Mouse (Mus musculus) liver, embryonic 14.5 days (tissue): Measurements from ENCODE around the gene Rfx3. TPM values are rescaled to one million over a fixed set of nuclear protein-coding genes. Genes with fewer than 3 reads are reported as not detected.
A peak's percentile ranks its signal among the peaks of the same experiment; 100 is the strongest.

Source experiments
- ATAC-seq: fragments of 200-750 bp; cut with Nextera tagmentation; 2 replicates; pipeline ENCODE4 v1.8.0; 2017; ENCODE audit warnings: moderate number of reproducible peaks, mild to moderate bottlenecking, moderate library complexity; ENCODE audit not compliant: insufficient read depth
- DNase-seq, 3 experiments: peaks; one replicate each; pipeline ENCODE4 v3.0.0-alpha.2; 2012 to 2013; ENCODE audit warnings: low read depth in 3 of 3, low spot score in 3 of 3
- H3K27ac ChIP-seq: fragments of 300-500 bp; sonication (generic); 2 replicates; pipeline ENCODE4 v1.5.1; 2014; ENCODE audit warnings: moderate library complexity, mild to moderate bottlenecking, control low read depth, inconsistent platforms
- H3K27me3 ChIP-seq: fragments of 300-500 bp; sonication (generic); 2 replicates; pipeline ENCODE4 v1.6.1; 2014; ENCODE audit warnings: mild to moderate bottlenecking, low read length, moderate library complexity; ENCODE audit not compliant: control insufficient read depth, insufficient read depth
- H3K36me3 ChIP-seq: fragments of 300-500 bp; sonication (generic); replicated peaks from 2 replicates; pipeline ENCODE4 v1.6.1; 2014; ENCODE audit warnings: low read depth; ENCODE audit not compliant: control insufficient read depth, insufficient read depth
- H3K4me1 ChIP-seq, 2 experiments: fragments of 200-500 bp in 1 of 2; fragments of 300-500 bp in 1 of 2; sonication (generic) in 1 of 2; replicated peaks; 2 replicates each; pipeline ENCODE4 v1.6.1; 2012 to 2014; ENCODE audit warnings: antibody characterized with exemption in 1 of 2, inconsistent platforms in 1 of 2, low read length in 1 of 2; ENCODE audit not compliant: control insufficient read depth in 2 of 2, insufficient read depth in 2 of 2
- H3K4me2 ChIP-seq: fragments of 300-500 bp; sonication (generic); 2 replicates; pipeline ENCODE4 v1.6.1; 2014; ENCODE audit warnings: low read depth, mild to moderate bottlenecking, control low read depth, moderate library complexity
- H3K4me3 ChIP-seq, 2 experiments: fragments of 200-500 bp in 1 of 2; fragments of 300-500 bp in 1 of 2; sonication (generic) in 1 of 2; 2 replicates each; pipeline ENCODE4 v1.5.1; 2012 to 2014; ENCODE audit warnings: low read depth in 2 of 2, low read length in 2 of 2, mild to moderate bottlenecking in 2 of 2, control low read depth in 1 of 2, inconsistent platforms in 1 of 2, moderate library complexity in 1 of 2; ENCODE audit not compliant: insufficient read depth in 1 of 2
- H3K9ac ChIP-seq: fragments of 300-500 bp; sonication (generic); replicated peaks from 2 replicates; pipeline ENCODE4 v1.6.1; 2014; ENCODE audit warnings: mild to moderate bottlenecking, control low read depth, moderate library complexity
- H3K9me3 ChIP-seq: fragments of 300-500 bp; sonication (generic); 2 replicates; pipeline ENCODE4 v1.6.1; 2016; ENCODE audit warnings: low read length, mixed read lengths; ENCODE audit not compliant: control insufficient read depth
- CTCF ChIP-seq: IDR thresholded peaks from 2 replicates; pipeline ENCODE4 v1.5.1; 2016; ENCODE audit warnings: antibody characterized with exemption, low read depth, control low read depth
- EP300 ChIP-seq: IDR thresholded peaks from 2 replicates; pipeline ENCODE4 v1.6.1; 2016; ENCODE audit warnings: antibody characterized with exemption, low read depth
- WGBS: fragments of 180-500 bp; shearing (Covaris S2); extraction: QIAGEN DNeasy Blood & Tissue Kit; methylation state at CpG from one replicate; pipeline ENCODE4 v1.1.7; 2014; ENCODE audit not compliant: insufficient replicate concordance; 5-methylcytosine and 5-hydroxymethylcytosine counted together
- polyA plus RNA-seq, 2 experiments: library from polyadenylated mRNA; depleted of rRNA in 1 of 2; stranded (reverse) in 1 of 2; unstranded in 1 of 2; fragments of >200 nt; fragmentation: Nextera tagmentation in 1 of 2; extraction: Ambion mirVana in 1 of 2; gene quantifications; 2 replicates each; pipeline versions ENCODE4 v1.2.1 to v1.2.3; 2012 to 2014

Gene Rfx3
- polyA plus RNA-seq, 2 experiments, result 0.78 to 1.5 TPM

- no peak overlapping the region for H3K9ac ChIP-seq
Measured at GRCm38 (mm10) chr19:27902601-27903000, 108.4 kb downstream of the Rfx3 start.

GRCm38 (mm10) chr19:27901693-27902092 lies 109.3 kb downstream of the Rfx3 start:
- 76% methylated on average over 6 of the region's 6 CpGs for WGBS
- Histone ChIP-seq H3K9ac (no peak overlapping the region), H3K27me3 (no peaks in the 10 kb centered on the region), H3K36me3 (no peaks in the 10 kb centered on the region), H3K27ac (no peak overlapping the region), H3K9me3 (no peaks in the 10 kb centered on the region), H3K4me3 (no peak overlapping the region), H3K4me2 (no peak overlapping the region), H3K4me1 (peaks cover 16 to 21% of the 10 kb centered on the region in 2 experiments)
- TF ChIP-seq CTCF (no peak), EP300 (no peak)
- DNase-seq (no peak), ATAC-seq (no peak)

More at GRCm38 (mm10) chr19:27902601-27903000, 108.4 kb downstream of the Rfx3 start:
- H3K4me2 ChIP-seq, result no peak overlapping the region
- no peak overlapping the region for H3K27ac ChIP-seq
- H3K36me3 ChIP-seq, result no peaks in the 10 kb centered on the region
- no peak for TF ChIP-seq EP300
- TF ChIP-seq CTCF, result no peak
- 74% methylated on average over 9 of the region's 9 CpGs for WGBS
- peaks cover 16 to 26% of the 10 kb centered on the region in 2 experiments for H3K4me1 ChIP-seq
- ATAC-seq (no peak), DNase-seq (no peak)
- H3K4me3 ChIP-seq, result no peak overlapping the region
- H3K27me3 ChIP-seq, result no peaks in the 10 kb centered on the region
- H3K9me3 ChIP-seq, result no peaks in the 10 kb centered on the region

- peaks cover 3 to 6% of the 10 kb centered on the region in 2 experiments; a peak in 2 of 4 replicates for H3K4me1 ChIP-seq
- no peaks in the 10 kb centered on the region for H3K9me3 ChIP-seq
- H3K27ac ChIP-seq, result no peak overlapping the region
- no peak overlapping the region for H3K9ac ChIP-seq
- ATAC-seq (peak; percentile 66; the same call in 1 of the 2 replicates), DNase-seq (no peak)
- no peak overlapping the region for H3K4me3 ChIP-seq
- no peaks in the 10 kb centered on the region for H3K36me3 ChIP-seq
- 54% methylated on average over 3 of the region's 3 CpGs for WGBS
- TF ChIP-seq CTCF, result peak; percentile 58
- 0 out of 2 replicates have a peak, but pooled peaks have one; percentile 18 for TF ChIP-seq EP300
- H3K27me3 ChIP-seq, result no peaks in the 10 kb centered on the region
- H3K4me2 ChIP-seq, result no peak overlapping the region
Measured at GRCm38 (mm10) chr19:27884520-27884919, 126.4 kb downstream of the Rfx3 start.

GRCm38 (mm10) chr19:27877429-27877828 lies 133.5 kb downstream of the Rfx3 start:
- Histone ChIP-seq H3K27ac (no peak overlapping the region), H3K4me2 (no peak overlapping the region), H3K9ac (no peak overlapping the region), H3K9me3 (no peaks in the 10 kb centered on the region), H3K27me3 (no peaks in the 10 kb centered on the region), H3K4me1 (no peaks in the 10 kb centered on the region), H3K4me3 (no peak overlapping the region), H3K36me3 (no peaks in the 10 kb centered on the region)
- no peak for TF ChIP-seq CTCF
- TF ChIP-seq EP300, result no peak
- 66% methylated on average over 2 of the region's 2 CpGs for WGBS
- ATAC-seq, result no peak
- no peak for DNase-seq

GRCm38 (mm10) chr19:27870794-27871193 lies 140.2 kb downstream of the Rfx3 start:
- H3K9me3 ChIP-seq, result no peaks in the 10 kb centered on the region
- H3K4me3 ChIP-seq, result no peak overlapping the region
- peak; percentile 15 to 24 (median 17) for DNase-seq
- peak; percentile 83 for ATAC-seq
- 13% methylated on average over 3 of the region's 3 CpGs for WGBS
- peaks cover 6 to 8% of the 10 kb centered on the region in 2 experiments for H3K4me1 ChIP-seq
- no peak overlapping the region for H3K27ac ChIP-seq
- no peak overlapping the region for H3K9ac ChIP-seq
- H3K27me3 ChIP-seq, result no peaks in the 10 kb centered on the region
- no peaks in the 10 kb centered on the region for H3K36me3 ChIP-seq
- TF ChIP-seq EP300 (peak; percentile 57), CTCF (no peak)
- H3K4me2 ChIP-seq, result peak overlapping the region; percentile 33
